ENCODE assay signal across 10 mouse cellular contexts in the genomic region with DNA sequence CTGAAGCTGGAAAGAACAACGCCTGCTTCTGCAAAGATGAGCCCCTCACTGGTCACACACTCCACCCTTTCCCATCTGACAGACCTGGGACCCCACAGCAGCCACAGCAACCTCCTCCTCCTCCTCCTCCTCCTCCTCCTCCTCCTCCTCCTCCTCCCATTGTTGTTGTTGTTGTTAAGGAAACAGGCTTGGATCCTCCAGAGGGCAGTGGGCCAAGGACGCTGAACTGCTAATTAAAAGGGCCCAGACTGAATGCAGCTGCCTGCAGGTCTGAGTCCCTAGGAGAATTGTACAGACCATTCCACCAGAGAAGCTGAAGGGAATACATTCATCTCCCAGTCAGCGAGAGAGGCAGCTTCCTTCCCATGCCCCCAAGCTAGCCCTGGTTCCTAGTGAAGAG.
DNase-seq lines count a peak whose midpoint lies in the region; ATAC-seq and TF ChIP-seq lines count a peak whose summit lies in the region.
"Had no signal": no experiment of that assay in that cellular context is flagged by ENCODE, and none has a peak within 500 bp of the region (broad histone marks: within the 10 kb centered on the region; RNA-seq: fewer than 3 reads in every experiment).

No protein-coding gene starts in this region.

- no peaks in the 10 kb centered on the region for H3K79me2 ChIP-seq in liver, adult 2 months (ENCODE audit: control insufficient read depth, insufficient read depth, low read length)

- H3K27me3 ChIP-seq in liver, adult 2 months (ENCODE audit: control insufficient read depth, insufficient read depth, low read length) = no peaks in the 10 kb centered on the region
- no peaks in the 10 kb centered on the region for H3K27me3 ChIP-seq in liver, embryonic 11.5 days (replicated peaks; ENCODE audit: control insufficient read depth, insufficient read depth, low read length)
- H3K27me3 ChIP-seq in forebrain, embryonic 11.5 days (ENCODE audit: control insufficient read depth, insufficient read depth, low read length) = no peaks in the 10 kb centered on the region
- no peaks in the 10 kb centered on the region for H3K27me3 ChIP-seq in hindbrain, embryonic 11.5 days (ENCODE audit: control insufficient read depth, insufficient read depth, low read length)
- no peaks in the 10 kb centered on the region for H3K27me3 ChIP-seq in intestine, embryonic 16.5 days (replicated peaks; ENCODE audit: control insufficient read depth, insufficient read depth, low read length)
- H3K27me3 ChIP-seq: embryonic facial prominence, embryonic 13.5 days had no signal

- H3K4me1 ChIP-seq in liver, adult 2 months (ENCODE audit: control insufficient read depth, insufficient read depth, low read length) = no peaks in the 10 kb centered on the region
- no peaks in the 10 kb centered on the region for H3K4me1 ChIP-seq in liver, embryonic 11.5 days (replicated peaks; ENCODE audit: control insufficient read depth, insufficient read depth, low read length)
- peaks cover 10% of the 10 kb centered on the region; the same call in 1 of the 2 replicates for H3K4me1 ChIP-seq in forebrain, embryonic 11.5 days (replicated peaks; ENCODE audit: control insufficient read depth, insufficient read depth, low read length)
- H3K4me1 ChIP-seq in hindbrain, embryonic 11.5 days (replicated peaks; ENCODE audit: control insufficient read depth, insufficient read depth, low read length) = peaks cover 7% of the 10 kb centered on the region; the same call in 1 of the 2 replicates
- 0 out of 2 replicates have a peak, but pooled peaks cover 3% of the 10 kb centered on the region for H3K4me1 ChIP-seq in intestine, embryonic 16.5 days (ENCODE audit: control insufficient read depth, insufficient read depth, low read length)

- 64% methylated on average over 3 of the region's 3 CpGs for WGBS in liver, adult 2 months
- 56% methylated on average over 3 of the region's 3 CpGs for WGBS in liver, embryonic 11.5 days
- 26% methylated on average over 3 of the region's 3 CpGs for WGBS in forebrain, embryonic 11.5 days
- 38% methylated on average over 3 of the region's 3 CpGs for WGBS in hindbrain, embryonic 11.5 days
- WGBS in intestine, embryonic 16.5 days = 56% methylated on average over 3 of the region's 3 CpGs

- DNase-seq in liver, adult 2 months (ENCODE audit: extremely low read depth, low read depth, low spot score) = peak; percentile 5
- DNase-seq in liver, embryonic 11.5 days (ENCODE audit: low spot score) = no peak
- DNase-seq in forebrain, embryonic 11.5 days (ENCODE audit: low spot score) = no peak
- peak; percentile 29 for DNase-seq in hindbrain, embryonic 11.5 days (ENCODE audit: low spot score)
- DNase-seq in lung, postnatal 4 days = peak; percentile 42 to 73
- DNase-seq in T-cell, adult 2 months (ENCODE audit: low spot score) = no peak
- DNase-seq in B cell, adult 2 months = no peak

- no peak overlapping the region for H3K4me2 ChIP-seq in liver, embryonic 11.5 days
- no peak overlapping the region for H3K4me2 ChIP-seq in forebrain, embryonic 11.5 days (ENCODE audit: low read depth, low read length, severe bottlenecking)
- no peak overlapping the region for H3K4me2 ChIP-seq in hindbrain, embryonic 11.5 days (replicated peaks; ENCODE audit: low read depth, low read length)
- no peak overlapping the region for H3K4me2 ChIP-seq in intestine, embryonic 16.5 days (ENCODE audit: low read depth, low read length)
- H3K4me2 ChIP-seq: embryonic facial prominence, embryonic 13.5 days; limb, embryonic 12.5 days had no signal

- H3K36me3 ChIP-seq in liver, adult 2 months (ENCODE audit: control insufficient read depth, insufficient read depth, low read length) = no peaks in the 10 kb centered on the region
- H3K36me3 ChIP-seq in liver, embryonic 11.5 days (ENCODE audit: control insufficient read depth, insufficient read depth, low read length) = no peaks in the 10 kb centered on the region
- no peaks in the 10 kb centered on the region for H3K36me3 ChIP-seq in forebrain, embryonic 11.5 days (ENCODE audit: control insufficient read depth, insufficient read depth, low read length)
- H3K36me3 ChIP-seq in hindbrain, embryonic 11.5 days (ENCODE audit: control insufficient read depth, insufficient read depth, low read length) = no peaks in the 10 kb centered on the region
- H3K36me3 ChIP-seq in intestine, embryonic 16.5 days (ENCODE audit: control insufficient read depth, insufficient read depth, low read length) = no peaks in the 10 kb centered on the region
- H3K36me3 ChIP-seq: embryonic facial prominence, embryonic 13.5 days; limb, embryonic 12.5 days had no signal

- H3K9ac ChIP-seq in liver, adult 2 months (ENCODE audit: low read depth, low read length) = no peak overlapping the region
- no peak overlapping the region for H3K9ac ChIP-seq in liver, embryonic 11.5 days (ENCODE audit: low read depth, low read length)
- H3K9ac ChIP-seq in forebrain, embryonic 11.5 days (ENCODE audit: low read length) = no peak overlapping the region
- H3K9ac ChIP-seq in hindbrain, embryonic 11.5 days (ENCODE audit: low read depth, low read length) = no peak overlapping the region
- no peak overlapping the region for H3K9ac ChIP-seq in intestine, embryonic 16.5 days (ENCODE audit: low read depth, low read length)
- H3K9ac ChIP-seq: embryonic facial prominence, embryonic 13.5 days; limb, embryonic 12.5 days had no signal

- H3K4me3 ChIP-seq in liver, adult 2 months (ENCODE audit: insufficient read depth, low read depth, low read length) = no peak overlapping the region
- H3K4me3 ChIP-seq in liver, embryonic 11.5 days (ENCODE audit: low read depth, low read length) = no peak overlapping the region
- H3K4me3 ChIP-seq in forebrain, embryonic 11.5 days (ENCODE audit: low read depth, low read length) = no peak overlapping the region
- H3K4me3 ChIP-seq in hindbrain, embryonic 11.5 days (ENCODE audit: low read depth, low read length) = no peak overlapping the region
- no peak overlapping the region for H3K4me3 ChIP-seq in intestine, embryonic 16.5 days (ENCODE audit: low read length)
- H3K4me3 ChIP-seq: embryonic facial prominence, embryonic 13.5 days; limb, embryonic 12.5 days had no signal

- TF ChIP-seq POLR2A in liver, adult 2 months (IDR thresholded peaks at IDR 0.05; ENCODE audit: extremely low read depth, insufficient read depth, low read length) = no peak

- ATAC-seq in liver, embryonic 11.5 days (replicated peaks; ENCODE audit: low FRiP score) = no peak
- 0 out of 2 replicates have a peak, but pooled peaks have one; percentile 37 for ATAC-seq in forebrain, embryonic 11.5 days (replicated peaks; ENCODE audit: low FRiP score)
- peak; percentile 20; the same call in 1 of the 2 replicates for ATAC-seq in hindbrain, embryonic 11.5 days (ENCODE audit: low FRiP score)
- no peak for ATAC-seq in intestine, embryonic 16.5 days

- H3K27ac ChIP-seq in liver, adult 2 months (replicated peaks; ENCODE audit: insufficient read depth, low read depth, low read length) = no peak overlapping the region
- H3K27ac ChIP-seq in liver, embryonic 11.5 days (ENCODE audit: low read depth, low read length) = no peak overlapping the region
- no peak overlapping the region for H3K27ac ChIP-seq in forebrain, embryonic 11.5 days (ENCODE audit: low read depth, low read length)
- H3K27ac ChIP-seq in hindbrain, embryonic 11.5 days (ENCODE audit: low read depth, low read length) = 0 out of 2 replicates have a peak overlapping the region, but pooled peaks have one; percentile 24
- H3K27ac ChIP-seq in intestine, embryonic 16.5 days (ENCODE audit: low read length) = no peak overlapping the region
- H3K27ac ChIP-seq: embryonic facial prominence, embryonic 13.5 days; limb, embryonic 12.5 days had no signal

- H3K9me3 ChIP-seq in liver, embryonic 11.5 days (ENCODE audit: control insufficient read depth, low read length) = no peaks in the 10 kb centered on the region
- no peaks in the 10 kb centered on the region for H3K9me3 ChIP-seq in forebrain, embryonic 11.5 days (ENCODE audit: control insufficient read depth, low read length)
- no peaks in the 10 kb centered on the region for H3K9me3 ChIP-seq in hindbrain, embryonic 11.5 days (ENCODE audit: control insufficient read depth, low read length)
- H3K9me3 ChIP-seq in intestine, embryonic 16.5 days (ENCODE audit: control insufficient read depth, low read length) = no peaks in the 10 kb centered on the region
- H3K9me3 ChIP-seq: embryonic facial prominence, embryonic 13.5 days; limb, embryonic 12.5 days had no signal

- no peak for TF ChIP-seq CTCF in liver, adult 2 months (IDR thresholded peaks at IDR 0.05; ENCODE audit: low read depth, low read length)

Comparison
In these comparisons a context has a peak if more than half of its experiments do, and no peak if none do; other contexts are left out.
1. DNase-seq: peak in liver, adult 2 months (single experiment), hindbrain, embryonic 11.5 days (single experiment) and lung, postnatal 4 days (2 of 2); none in liver, embryonic 11.5 days (single experiment), forebrain, embryonic 11.5 days (single experiment), T-cell, adult 2 months (single experiment) and B cell, adult 2 months (0 of 2).
2. ATAC-seq: peak in forebrain, embryonic 11.5 days (single experiment) and hindbrain, embryonic 11.5 days (single experiment); none in liver, embryonic 11.5 days (single experiment) and intestine, embryonic 16.5 days (single experiment).